Mouse (Mus musculus) splenic B cell, adult 2 months (primary cell): ENCODE data around the gene Arhgap24.

ENCODE experiments used
- DNase-seq: peaks from one replicate; pipeline ENCODE4 v3.0.0-alpha.2; 2011; ENCODE audit warnings: low read depth, low spot score
- H3K27me3 ChIP-seq: 2 replicates; pipeline ENCODE4 v1.6.1; 2012; ENCODE audit warnings: mild to moderate bottlenecking, low read length, moderate library complexity, mixed read lengths; ENCODE audit not compliant: control insufficient read depth, poor library complexity, insufficient read depth, severe bottlenecking
- H3K36me3 ChIP-seq: 2 replicates; pipeline ENCODE4 v1.6.1; 2012; ENCODE audit warnings: mild to moderate bottlenecking, low read length, moderate library complexity, mixed read lengths; ENCODE audit not compliant: control insufficient read depth, poor library complexity, insufficient read depth, severe bottlenecking

Gene Arhgap24

GRCm38 (mm10) chr5:102748146-102748545 is 267.0 kb downstream of the Arhgap24 start:
- Histone ChIP-seq H3K36me3 (no peaks in the 10 kb centered on the region), H3K27me3 (no peaks in the 10 kb centered on the region)
- DNase-seq: no peak

- Histone ChIP-seq H3K36me3 (no peaks in the 10 kb centered on the region), H3K27me3 (no peaks in the 10 kb centered on the region)
- DNase-seq: no peak
These were observed 267.8 kb downstream of the Arhgap24 start for GRCm38 (mm10) chr5:102749020-102749419.

GRCm38 (mm10) chr5:102750674-102751073 is 269.5 kb downstream of the Arhgap24 start:
- Histone ChIP-seq H3K36me3 (no peaks in the 10 kb centered on the region), H3K27me3 (no peaks in the 10 kb centered on the region)
- DNase-seq: no peak

GRCm38 (mm10) chr5:102751661-102752307 is 270.6 kb downstream of the Arhgap24 start:
- no peak for DNase-seq
- Histone ChIP-seq H3K36me3 (no peaks in the 10 kb centered on the region), H3K27me3 (no peaks in the 10 kb centered on the region)

GRCm38 (mm10) chr5:102752308-102752663 is 271.1 kb downstream of the Arhgap24 start:
- Histone ChIP-seq H3K27me3 (no peaks in the 10 kb centered on the region), H3K36me3 (no peaks in the 10 kb centered on the region)
- no peak for DNase-seq

GRCm38 (mm10) chr5:102757040-102757439 is 275.8 kb downstream of the Arhgap24 start:
- no peaks in the 10 kb centered on the region for H3K36me3 ChIP-seq
- H3K27me3 ChIP-seq: no peaks in the 10 kb centered on the region
- no peak for DNase-seq

- H3K27me3 ChIP-seq: no peaks in the 10 kb centered on the region
- H3K36me3 ChIP-seq: no peaks in the 10 kb centered on the region
- no peak for DNase-seq
These were observed 284.5 kb downstream of the Arhgap24 start for GRCm38 (mm10) chr5:102765694-102766093.

- no peaks in the 10 kb centered on the region for H3K27me3 ChIP-seq
- DNase-seq: peak; percentile 74
- no peaks in the 10 kb centered on the region for H3K36me3 ChIP-seq
These were observed 285.3 kb downstream of the Arhgap24 start for GRCm38 (mm10) chr5:102766311-102767057.

- Histone ChIP-seq H3K36me3 (no peaks in the 10 kb centered on the region), H3K27me3 (no peaks in the 10 kb centered on the region)
- DNase-seq: no peak
These were observed 285.9 kb downstream of the Arhgap24 start for GRCm38 (mm10) chr5:102767058-102767444.

GRCm38 (mm10) chr5:102767822-102768221 is 286.6 kb downstream of the Arhgap24 start:
- no peak for DNase-seq
- no peaks in the 10 kb centered on the region for H3K36me3 ChIP-seq
- no peaks in the 10 kb centered on the region for H3K27me3 ChIP-seq

GRCm38 (mm10) chr5:102768385-102769080 is 287.3 kb downstream of the Arhgap24 start:
- no peaks in the 10 kb centered on the region for H3K36me3 ChIP-seq
- no peak for DNase-seq
- H3K27me3 ChIP-seq: no peaks in the 10 kb centered on the region

GRCm38 (mm10) chr5:102770611-102771010 is 289.4 kb downstream of the Arhgap24 start:
- Histone ChIP-seq H3K36me3 (no peaks in the 10 kb centered on the region), H3K27me3 (no peaks in the 10 kb centered on the region)
- no peak for DNase-seq

GRCm38 (mm10) chr5:102774500-102774899 is 293.3 kb downstream of the Arhgap24 start:
- DNase-seq: no peak
- Histone ChIP-seq H3K36me3 (no peaks in the 10 kb centered on the region), H3K27me3 (no peaks in the 10 kb centered on the region)

- Histone ChIP-seq H3K36me3 (no peaks in the 10 kb centered on the region), H3K27me3 (no peaks in the 10 kb centered on the region)
- peak; percentile 27 for DNase-seq
These were observed 296.1 kb downstream of the Arhgap24 start for GRCm38 (mm10) chr5:102777255-102777654.

GRCm38 (mm10) chr5:102777852-102778251 is 296.7 kb downstream of the Arhgap24 start:
- Histone ChIP-seq H3K36me3 (no peaks in the 10 kb centered on the region), H3K27me3 (no peaks in the 10 kb centered on the region)
- peak; percentile 69 for DNase-seq
